Mouse (Mus musculus): ENCODE results near the gene Olfr312. TPM values are rescaled to one million over a fixed set of nuclear protein-coding genes. Genes with fewer than 3 reads are reported as not detected.

Olfr312 gene
- total and polyA plus RNA-seq, 3 experiments: not detected

- H3K9ac ChIP-seq (ENCODE audit: control insufficient read depth, low read depth, low read length, poor library complexity, severe bottlenecking): no peak overlapping the region
- H3K36me3 ChIP-seq (ENCODE audit: control insufficient read depth in 1 of 2, insufficient read depth in 2 of 2, low read length in 2 of 2): peaks cover 0 to 6% of the 10 kb centered on the region in 2 experiments; a peak in 2 of 4 replicates
- H3K4me3 ChIP-seq (ENCODE audit: control insufficient read depth in 1 of 2, insufficient read depth in 1 of 2, low read depth in 2 of 2, low read length in 2 of 2): no peak overlapping the region
- H3K9me3 ChIP-seq (replicated peaks; ENCODE audit: insufficient read depth, low read length): no peaks in the 10 kb centered on the region
- no peaks in the 10 kb centered on the region for H3K79me2 ChIP-seq (ENCODE audit: control insufficient read depth, insufficient read depth, low read length, poor library complexity)
- no peak overlapping the region for H3K27ac ChIP-seq (ENCODE audit: control insufficient read depth, low read depth, low read length)
- peaks cover 7 to 8% of the 10 kb centered on the region in 2 experiments; a peak in 3 of 4 replicates for H3K27me3 ChIP-seq (ENCODE audit: control insufficient read depth in 1 of 2, insufficient read depth in 2 of 2, low read length in 2 of 2)
- no peak for DNase-seq (ENCODE audit: low read depth, low spot score)
- TF ChIP-seq BHLHE40 (IDR thresholded peaks at IDR 0.05; ENCODE audit: borderline replicate concordance, low read depth, low read length): no peak
- no peak for TF ChIP-seq POLR2AphosphoS5 (IDR thresholded peaks at IDR 0.05; ENCODE audit: borderline replicate concordance, low read depth, low read length)
- TF ChIP-seq TBP (IDR thresholded peaks at IDR 0.05; ENCODE audit: low read depth, low read length): no peak
- no peak for TF ChIP-seq CTCF (IDR thresholded peaks at IDR 0.05 in 2 of 3, conservative IDR thresholded peaks at IDR 0.05 in 1 of 3; ENCODE audit: control insufficient read depth in 1 of 3, insufficient read depth in 1 of 3, low read depth in 2 of 3, low read length in 3 of 3, poor library complexity in 1 of 3, severe bottlenecking in 1 of 3)
- peaks cover 0 to 8% of the 10 kb centered on the region in 2 experiments; a peak in 1 of 4 replicates for H3K4me1 ChIP-seq (ENCODE audit: control insufficient read depth in 1 of 2, insufficient read depth in 2 of 2, low read length in 2 of 2)
Observed at GRCm38 (mm10) chr11:58784182-58784581, 44.9 kb upstream of the Olfr312 start.

- Histone ChIP-seq H3K36me3 (ENCODE audit: control insufficient read depth in 1 of 2, insufficient read depth in 2 of 2, low read length in 2 of 2) (peaks cover 0 to 8% of the 10 kb centered on the region in 2 experiments; a peak in 2 of 4 replicates), H3K9ac (ENCODE audit: control insufficient read depth, low read depth, low read length, poor library complexity, severe bottlenecking) (no peak overlapping the region), H3K9me3 (replicated peaks; ENCODE audit: insufficient read depth, low read length) (no peaks in the 10 kb centered on the region), H3K79me2 (ENCODE audit: control insufficient read depth, insufficient read depth, low read length, poor library complexity) (no peaks in the 10 kb centered on the region), H3K4me1 (ENCODE audit: control insufficient read depth in 1 of 2, insufficient read depth in 2 of 2, low read length in 2 of 2) (peaks cover 0 to 10% of the 10 kb centered on the region in 2 experiments; a peak in 2 of 4 replicates), H3K27ac (ENCODE audit: control insufficient read depth, low read depth, low read length) (no peak overlapping the region), H3K4me3 (ENCODE audit: control insufficient read depth in 1 of 2, insufficient read depth in 1 of 2, low read depth in 2 of 2, low read length in 2 of 2) (no peak overlapping the region), H3K27me3 (ENCODE audit: control insufficient read depth in 1 of 2, insufficient read depth in 2 of 2, low read length in 2 of 2) (peaks cover 5 to 6% of the 10 kb centered on the region in 2 experiments; a peak in 3 of 4 replicates)
- no peak for DNase-seq (ENCODE audit: low read depth, low spot score)
- no peak for TF ChIP-seq ZKSCAN1 (IDR thresholded peaks at IDR 0.05; ENCODE audit: low read depth, low read length)
- TF ChIP-seq UBTF (IDR thresholded peaks at IDR 0.05; ENCODE audit: borderline replicate concordance, insufficient read depth, low read depth, low read length): no peak
- no peak for TF ChIP-seq ZMIZ1 (IDR thresholded peaks at IDR 0.05; ENCODE audit: low read depth, low read length)
- TF ChIP-seq TAL1 (IDR thresholded peaks at IDR 0.05; ENCODE audit: low read length): no peak
- TF ChIP-seq MAZ (IDR thresholded peaks at IDR 0.05; ENCODE audit: low read depth, low read length): no peak
- TF ChIP-seq CHD2 (IDR thresholded peaks at IDR 0.05; ENCODE audit: low read length): no peak
- TF ChIP-seq MEF2A (IDR thresholded peaks at IDR 0.05; ENCODE audit: extremely low read depth, insufficient replicate concordance, low read depth, low read length, poor library complexity, severe bottlenecking): no peak
- TF ChIP-seq RCOR1 (IDR thresholded peaks at IDR 0.05; ENCODE audit: low read depth, low read length): no peak
Observed at GRCm38 (mm10) chr11:58787651-58788050, 41.4 kb upstream of the Olfr312 start.

- Histone ChIP-seq H3K36me3 (ENCODE audit: control insufficient read depth in 1 of 2, insufficient read depth in 2 of 2, low read length in 2 of 2) (peaks cover 0 to 5% of the 10 kb centered on the region in 2 experiments; a peak in 2 of 4 replicates), H3K79me2 (ENCODE audit: control insufficient read depth, insufficient read depth, low read length, poor library complexity) (no peaks in the 10 kb centered on the region), H3K9me3 (replicated peaks; ENCODE audit: insufficient read depth, low read length) (no peaks in the 10 kb centered on the region), H3K4me3 (ENCODE audit: control insufficient read depth in 1 of 2, insufficient read depth in 1 of 2, low read depth in 2 of 2, low read length in 2 of 2) (no peak overlapping the region), H3K27me3 (ENCODE audit: control insufficient read depth in 1 of 2, insufficient read depth in 2 of 2, low read length in 2 of 2) (peaks cover 5 to 6% of the 10 kb centered on the region in 2 experiments; a peak in 3 of 4 replicates), H3K4me1 (ENCODE audit: control insufficient read depth in 1 of 2, insufficient read depth in 2 of 2, low read length in 2 of 2) (peaks cover 0 to 7% of the 10 kb centered on the region in 2 experiments; a peak in 2 of 4 replicates), H3K9ac (ENCODE audit: control insufficient read depth, low read depth, low read length, poor library complexity, severe bottlenecking) (no peak overlapping the region), H3K27ac (ENCODE audit: control insufficient read depth, low read depth, low read length) (no peak overlapping the region)
- TF ChIP-seq MEF2A (IDR thresholded peaks at IDR 0.05; ENCODE audit: extremely low read depth, insufficient replicate concordance, low read depth, low read length, poor library complexity, severe bottlenecking) (no peak), ZNF384 (IDR thresholded peaks at IDR 0.05; ENCODE audit: low read depth, low read length) (no peak), EP300 (IDR thresholded peaks at IDR 0.05; ENCODE audit: low read depth in 1 of 2, low read length in 2 of 2) (no peak), ETS1 (IDR thresholded peaks at IDR 0.05; ENCODE audit: low read depth, low read length) (no peak), SIN3A (IDR thresholded peaks at IDR 0.05; ENCODE audit: low read length) (no peak), KAT2A (conservative IDR thresholded peaks at IDR 0.05; ENCODE audit: low read depth, low read length) (no peak), ZMIZ1 (IDR thresholded peaks at IDR 0.05; ENCODE audit: low read depth, low read length) (no peak), HCFC1 (IDR thresholded peaks at IDR 0.05; ENCODE audit: low read depth, low read length) (no peak), MXI1 (IDR thresholded peaks at IDR 0.05; ENCODE audit: low read depth, low read length) (no peak), GATA1 (IDR thresholded peaks at IDR 0.05; ENCODE audit: low read depth, low read length) (no peak)
- no peak for DNase-seq (ENCODE audit: low read depth, low spot score)
Observed at GRCm38 (mm10) chr11:58788346-58788745, 40.7 kb upstream of the Olfr312 start.
